Mouse (Mus musculus): ENCODE measurements around the gene Sfrp5.

- no peak for TF ChIP-seq EP300 (IDR thresholded peaks at IDR 0.05; ENCODE audit: low read depth)
- TF ChIP-seq CTCF (IDR thresholded peaks at IDR 0.05; ENCODE audit: low read depth), result no peak
These were observed 9.9 kb upstream of the Sfrp5 start for GRCm38 (mm10) chr19:42211936-42212335.

Measured in liver, postnatal 0 days (tissue).